Mouse (Mus musculus): ENCODE measurements around the gene Cyp20a1. TPM values are rescaled to one million over a fixed set of nuclear protein-coding genes. Genes with fewer than 3 reads are reported as not detected.
A peak's percentile ranks its signal among the peaks of the same experiment; 100 is the strongest.

Gene Cyp20a1
- 17.1 and 17.6 TPM in 2 replicates for polyA plus RNA-seq (2014; fragmentation: Nextera tagmentation; extraction: Ambion mirVana)

GRCm38 (mm10) chr1:60342808-60343629, at the start of gene Cyp20a1:
Gene Cyp20a1 (plus strand): TSS chr1:60343323.
- 2% methylated on average over 59 of the region's 60 CpGs for WGBS
- Histone ChIP-seq H3K36me3 (ENCODE audit: control insufficient read depth, insufficient read depth, low read length) (no peaks in the 10 kb centered on the region), H3K9ac (ENCODE audit: low read length) (peak within 1 kb of the TSS; percentile 77), H3K4me1 (replicated peaks; ENCODE audit: control insufficient read depth, insufficient read depth, low read length) (peaks cover 3% of the 10 kb centered on the region; the same call in 1 of the 2 replicates), H3K9me3 (ENCODE audit: control insufficient read depth, low read length) (no peaks in the 10 kb centered on the region), H3K27ac (ENCODE audit: low read depth, low read length) (peak within 1 kb of the TSS; percentile 80), H3K4me3 (ENCODE audit: low read depth, low read length) (peak within 1 kb of the TSS; percentile 69), H3K27me3 (ENCODE audit: control insufficient read depth, insufficient read depth, low read length) (no peaks in the 10 kb centered on the region), H3K4me2 (ENCODE audit: low read depth, low read length, severe bottlenecking) (peak within 1 kb of the TSS; percentile 64)
- DNase-seq (ENCODE audit: low spot score) (peak; percentile 94), ATAC-seq (replicated peaks; ENCODE audit: low FRiP score) (peak; percentile 96)

- no peaks in the 10 kb centered on the region for H3K9me3 ChIP-seq (ENCODE audit: control insufficient read depth, low read length)
- ATAC-seq (replicated peaks; ENCODE audit: low FRiP score) (no peak), DNase-seq (ENCODE audit: low spot score) (no peak)
- no peaks in the 10 kb centered on the region for H3K27me3 ChIP-seq (ENCODE audit: control insufficient read depth, insufficient read depth, low read length)
- H3K4me3 ChIP-seq (ENCODE audit: low read depth, low read length), result no peak overlapping the region
- H3K4me1 ChIP-seq (replicated peaks; ENCODE audit: control insufficient read depth, insufficient read depth, low read length), result no peaks in the 10 kb centered on the region
- H3K9ac ChIP-seq (ENCODE audit: low read length), result no peak overlapping the region
- no peak overlapping the region for H3K4me2 ChIP-seq (ENCODE audit: low read depth, low read length, severe bottlenecking)
- H3K36me3 ChIP-seq (ENCODE audit: control insufficient read depth, insufficient read depth, low read length), result no peaks in the 10 kb centered on the region
- H3K27ac ChIP-seq (ENCODE audit: low read depth, low read length), result no peak overlapping the region
- 89% methylated on average over 1 of the region's 1 CpGs for WGBS
These were observed 49.2 kb upstream of the Cyp20a1 start for GRCm38 (mm10) chr1:60293921-60294320.

GRCm38 (mm10) chr1:60343630-60344455, 720 bp downstream of the Cyp20a1 start:
- no peaks in the 10 kb centered on the region for H3K27me3 ChIP-seq (ENCODE audit: control insufficient read depth, insufficient read depth, low read length)
- H3K4me3 ChIP-seq (ENCODE audit: low read depth, low read length), result peak overlapping the region; percentile 69
- ATAC-seq (replicated peaks; ENCODE audit: low FRiP score) (peak; percentile 16; the same call in 1 of the 2 replicates), DNase-seq (ENCODE audit: low spot score) (no peak)
- H3K36me3 ChIP-seq (ENCODE audit: control insufficient read depth, insufficient read depth, low read length), result no peaks in the 10 kb centered on the region
- 10% methylated on average over 14 of the region's 14 CpGs for WGBS
- H3K4me2 ChIP-seq (ENCODE audit: low read depth, low read length, severe bottlenecking), result peak overlapping the region; percentile 64
- no peaks in the 10 kb centered on the region for H3K9me3 ChIP-seq (ENCODE audit: control insufficient read depth, low read length)
- peak overlapping the region; percentile 80 for H3K27ac ChIP-seq (ENCODE audit: low read depth, low read length)
- H3K4me1 ChIP-seq (replicated peaks; ENCODE audit: control insufficient read depth, insufficient read depth, low read length), result peaks cover 3% of the 10 kb centered on the region; the same call in 1 of the 2 replicates
- peak overlapping the region; percentile 77 for H3K9ac ChIP-seq (ENCODE audit: low read length)

- H3K4me3 ChIP-seq (ENCODE audit: low read depth, low read length), result no peak overlapping the region
- ATAC-seq (replicated peaks; ENCODE audit: low FRiP score), result no peak
These were observed 1.5 kb downstream of the Cyp20a1 start for GRCm38 (mm10) chr1:60344670-60345069.

GRCm38 (mm10) chr1:60345712-60346111, 2.6 kb downstream of the Cyp20a1 start:
- no peak overlapping the region for H3K27ac ChIP-seq (ENCODE audit: low read depth, low read length)
- no peak overlapping the region for H3K9ac ChIP-seq (ENCODE audit: low read length)
- H3K27me3 ChIP-seq (ENCODE audit: control insufficient read depth, insufficient read depth, low read length), result no peaks in the 10 kb centered on the region
- DNase-seq (ENCODE audit: low spot score) (no peak), ATAC-seq (replicated peaks; ENCODE audit: low FRiP score) (no peak)
- peaks cover 6% of the 10 kb centered on the region; the same call in 1 of the 2 replicates for H3K9me3 ChIP-seq (ENCODE audit: control insufficient read depth, low read length)
- H3K4me3 ChIP-seq (ENCODE audit: low read depth, low read length), result no peak overlapping the region
- WGBS, result 91% methylated on average over 2 of the region's 2 CpGs
- H3K36me3 ChIP-seq (ENCODE audit: control insufficient read depth, insufficient read depth, low read length), result no peaks in the 10 kb centered on the region; the same call in 1 of the 2 replicates
- peaks cover 3% of the 10 kb centered on the region; the same call in 1 of the 2 replicates for H3K4me1 ChIP-seq (replicated peaks; ENCODE audit: control insufficient read depth, insufficient read depth, low read length)
- no peak overlapping the region for H3K4me2 ChIP-seq (ENCODE audit: low read depth, low read length, severe bottlenecking)

More at GRCm38 (mm10) chr1:60344670-60345069, 1.5 kb downstream of the Cyp20a1 start:
- Histone ChIP-seq H3K27me3 (ENCODE audit: control insufficient read depth, insufficient read depth, low read length) (no peaks in the 10 kb centered on the region), H3K4me1 (replicated peaks; ENCODE audit: control insufficient read depth, insufficient read depth, low read length) (peaks cover 3% of the 10 kb centered on the region; the same call in 1 of the 2 replicates), H3K4me2 (ENCODE audit: low read depth, low read length, severe bottlenecking) (no peak overlapping the region; the same call in 1 of the 2 replicates), H3K27ac (ENCODE audit: low read depth, low read length) (no peak overlapping the region), H3K36me3 (ENCODE audit: control insufficient read depth, insufficient read depth, low read length) (no peaks in the 10 kb centered on the region), H3K9me3 (ENCODE audit: control insufficient read depth, low read length) (peaks cover 5% of the 10 kb centered on the region; the same call in 1 of the 2 replicates), H3K9ac (ENCODE audit: low read length) (no peak overlapping the region)
- DNase-seq (ENCODE audit: low spot score), result no peak
- 96% methylated on average over 6 of the region's 6 CpGs for WGBS

- H3K27me3 ChIP-seq (ENCODE audit: control insufficient read depth, insufficient read depth, low read length), result no peaks in the 10 kb centered on the region
- H3K9ac ChIP-seq (ENCODE audit: low read length), result no peak overlapping the region
- peaks cover 6% of the 10 kb centered on the region; the same call in 1 of the 2 replicates for H3K9me3 ChIP-seq (ENCODE audit: control insufficient read depth, low read length)
- no peak overlapping the region for H3K4me2 ChIP-seq (ENCODE audit: low read depth, low read length, severe bottlenecking)
- H3K4me1 ChIP-seq (replicated peaks; ENCODE audit: control insufficient read depth, insufficient read depth, low read length), result no peaks in the 10 kb centered on the region
- DNase-seq (ENCODE audit: low spot score) (no peak), ATAC-seq (replicated peaks; ENCODE audit: low FRiP score) (no peak)
- WGBS, result 92% methylated on average over 5 of the region's 5 CpGs
- H3K36me3 ChIP-seq (ENCODE audit: control insufficient read depth, insufficient read depth, low read length), result no peaks in the 10 kb centered on the region; the same call in 1 of the 2 replicates
- H3K27ac ChIP-seq (ENCODE audit: low read depth, low read length), result no peak overlapping the region
- no peak overlapping the region for H3K4me3 ChIP-seq (ENCODE audit: low read depth, low read length)
These were observed 9.7 kb downstream of the Cyp20a1 start for GRCm38 (mm10) chr1:60352786-60353185.

- Histone ChIP-seq H3K27me3 (ENCODE audit: control insufficient read depth, insufficient read depth, low read length) (no peaks in the 10 kb centered on the region), H3K4me1 (replicated peaks; ENCODE audit: control insufficient read depth, insufficient read depth, low read length) (no peaks in the 10 kb centered on the region), H3K9me3 (ENCODE audit: control insufficient read depth, low read length) (no peaks in the 10 kb centered on the region), H3K27ac (ENCODE audit: low read depth, low read length) (no peak overlapping the region), H3K9ac (ENCODE audit: low read length) (no peak overlapping the region), H3K4me3 (ENCODE audit: low read depth, low read length) (no peak overlapping the region), H3K36me3 (ENCODE audit: control insufficient read depth, insufficient read depth, low read length) (no peaks in the 10 kb centered on the region), H3K4me2 (ENCODE audit: low read depth, low read length, severe bottlenecking) (no peak overlapping the region)
- no peak for ATAC-seq (replicated peaks; ENCODE audit: low FRiP score)
- WGBS, result 97% methylated on average over 1 of the region's 1 CpGs
- DNase-seq (ENCODE audit: low spot score), result no peak
These were observed 18.5 kb downstream of the Cyp20a1 start for GRCm38 (mm10) chr1:60361626-60362025.

- Histone ChIP-seq H3K9ac (ENCODE audit: low read length) (no peak overlapping the region), H3K27me3 (ENCODE audit: control insufficient read depth, insufficient read depth, low read length) (no peaks in the 10 kb centered on the region), H3K36me3 (ENCODE audit: control insufficient read depth, insufficient read depth, low read length) (peaks cover under 1% of the 10 kb centered on the region; the same call in 1 of the 2 replicates), H3K4me1 (replicated peaks; ENCODE audit: control insufficient read depth, insufficient read depth, low read length) (no peaks in the 10 kb centered on the region), H3K4me3 (ENCODE audit: low read depth, low read length) (no peak overlapping the region), H3K4me2 (ENCODE audit: low read depth, low read length, severe bottlenecking) (no peak overlapping the region), H3K27ac (ENCODE audit: low read depth, low read length) (no peak overlapping the region), H3K9me3 (ENCODE audit: control insufficient read depth, low read length) (no peaks in the 10 kb centered on the region)
- 96% methylated on average over 1 of the region's 1 CpGs for WGBS
- no peak for ATAC-seq (replicated peaks; ENCODE audit: low FRiP score)
- DNase-seq (ENCODE audit: low spot score), result no peak
These were observed 33.4 kb downstream of the Cyp20a1 start for GRCm38 (mm10) chr1:60376556-60376955.
